Mouse (Mus musculus): Measurements from ENCODE around the gene Smim5.

DNA sequence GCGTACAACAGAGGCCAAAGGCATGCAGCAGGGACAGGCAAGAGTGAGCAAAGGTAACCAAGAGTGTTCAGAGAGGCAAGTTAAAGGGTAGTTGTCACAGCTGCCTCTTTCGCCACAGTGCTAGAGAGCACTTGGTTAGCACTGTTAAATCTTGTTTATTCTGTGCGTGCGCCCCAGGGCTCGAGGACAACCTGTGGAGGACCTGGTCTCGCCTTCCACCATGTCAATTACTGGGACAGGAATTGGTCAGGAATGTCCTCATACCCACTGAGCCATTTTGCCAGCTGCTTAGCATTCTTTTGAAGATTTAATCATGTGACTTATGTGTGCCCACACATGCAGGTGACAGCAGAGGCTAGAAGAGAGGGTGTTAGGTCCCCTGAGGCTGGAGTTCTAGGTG, 10.6 kb upstream of the Smim5 start:
- TF ChIP-seq CTCF (IDR thresholded peaks at IDR 0.05; ENCODE audit: extremely low read depth, insufficient read length, insufficient replicate concordance, low read depth, low read length) (no peak), POLR2A (IDR thresholded peaks at IDR 0.05; ENCODE audit: low read depth, low read length) (no peak)
